Mouse (Mus musculus): ENCODE results near the gene Fbxw10. TPM values are rescaled to one million over a fixed set of nuclear protein-coding genes. Genes with fewer than 3 reads are reported as not detected.

The Fbxw10 gene
- total RNA-seq, 1 experiment from 2014 or later = 1.1 TPM

- DNase-seq = no peak
These were observed 62.9 kb downstream of the Fbxw10 start for GRCm38 (mm10) chr11:62909720-62910306.

DNA sequence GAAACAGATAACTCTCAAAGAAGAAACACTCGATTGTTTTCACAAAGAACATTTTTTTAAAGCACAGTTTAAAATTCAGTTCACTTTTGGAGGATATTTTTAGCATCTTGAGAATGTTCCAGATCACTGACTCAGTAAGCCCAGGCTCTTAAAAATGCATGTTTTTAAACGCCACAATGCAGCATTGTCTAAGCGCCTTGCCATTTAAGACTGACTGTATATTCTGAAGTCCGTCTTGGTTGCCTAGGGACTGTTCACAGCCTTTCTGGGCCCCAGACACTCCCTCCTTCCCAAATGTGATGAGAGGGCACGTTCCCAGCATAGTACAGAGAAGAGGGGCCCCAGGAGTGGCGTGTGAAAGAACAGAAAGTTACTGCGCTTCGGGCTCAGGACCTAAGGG lies 64.5 kb downstream of the Fbxw10 start:
- DNase-seq = no peak

DNA sequence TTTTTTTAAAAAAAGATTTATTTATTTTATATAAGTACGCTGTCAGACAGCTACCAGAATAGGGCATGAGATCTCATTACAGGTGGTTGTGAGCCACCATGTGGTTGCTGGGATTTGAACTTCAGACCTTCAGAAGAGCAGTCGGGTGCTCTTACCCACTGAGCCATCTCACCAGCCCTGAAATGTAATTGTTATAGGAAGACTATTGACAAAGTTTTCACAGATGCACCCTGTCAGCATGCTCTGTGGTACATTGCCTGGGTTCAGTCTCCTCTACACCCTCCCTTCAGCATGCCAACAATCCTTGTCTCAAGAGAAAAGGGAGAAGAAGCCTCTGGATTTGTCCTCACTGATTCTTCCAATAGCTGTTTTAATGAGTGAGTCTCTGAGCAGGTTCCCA lies 66.3 kb downstream of the Fbxw10 start:
- no peak for DNase-seq

- DNase-seq = peak; percentile 21
These were observed 67.7 kb downstream of the Fbxw10 start for GRCm38 (mm10) chr11:62914532-62914931.

GRCm38 (mm10) chr11:62915486-62915885 lies 68.6 kb downstream of the Fbxw10 start:
- no peak for DNase-seq

- no peak for DNase-seq
These were observed 69.9 kb downstream of the Fbxw10 start for GRCm38 (mm10) chr11:62916765-62917164.

DNA sequence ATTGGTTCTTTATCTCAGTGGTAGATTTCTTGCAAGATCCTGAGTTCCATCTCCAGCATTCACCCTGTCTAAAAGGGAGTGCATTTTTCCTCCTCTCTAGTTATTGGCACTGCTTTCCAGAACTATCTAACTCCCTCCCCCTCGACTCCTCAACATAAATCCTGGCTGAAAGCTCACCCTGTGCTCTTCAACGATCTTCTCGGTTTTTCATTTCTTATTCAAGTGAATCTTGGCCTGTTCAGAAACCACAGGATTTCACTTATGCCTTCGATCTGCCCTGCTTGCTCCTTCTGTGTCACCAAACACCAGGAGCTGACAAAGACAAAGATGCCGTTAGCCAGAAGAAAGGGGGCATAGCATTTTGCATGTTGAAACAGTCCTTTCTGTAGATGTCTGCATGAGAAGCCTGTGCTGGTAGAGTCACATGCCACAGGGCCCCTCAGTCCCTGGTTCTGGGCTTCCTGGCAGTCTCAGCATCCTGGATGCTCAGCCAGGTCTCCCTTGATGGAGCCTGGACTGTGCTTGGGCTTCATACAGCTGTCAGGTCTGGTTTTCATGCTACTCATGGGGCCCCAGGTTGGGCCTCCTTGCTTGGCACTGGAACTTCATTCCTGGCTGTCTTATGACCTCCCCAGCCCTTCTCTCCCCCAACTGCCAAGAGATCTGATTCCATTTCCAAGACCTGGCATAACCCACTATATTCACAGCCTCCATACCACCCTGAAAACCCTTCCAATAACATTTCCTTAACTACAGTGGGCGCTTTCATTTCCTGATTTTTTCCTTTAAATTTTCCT lies 73.3 kb downstream of the Fbxw10 start:
- DNase-seq = no peak

DNA sequence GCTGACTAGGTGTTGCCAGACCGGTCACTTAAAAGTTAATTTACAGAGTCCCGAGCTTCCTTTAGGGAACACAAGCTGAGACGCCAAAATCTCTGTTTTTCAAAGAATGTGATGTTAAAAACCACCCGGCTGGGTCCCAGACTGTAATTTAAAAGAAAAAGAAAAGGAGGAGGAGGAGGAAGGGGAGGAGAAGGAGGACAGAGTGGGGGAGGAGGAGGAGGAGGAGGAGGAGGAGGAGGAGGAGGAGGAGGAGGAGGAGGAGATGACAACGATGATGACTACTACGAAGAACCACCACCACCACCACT lies 73.8 kb downstream of the Fbxw10 start:
- no peak for DNase-seq

DNA sequence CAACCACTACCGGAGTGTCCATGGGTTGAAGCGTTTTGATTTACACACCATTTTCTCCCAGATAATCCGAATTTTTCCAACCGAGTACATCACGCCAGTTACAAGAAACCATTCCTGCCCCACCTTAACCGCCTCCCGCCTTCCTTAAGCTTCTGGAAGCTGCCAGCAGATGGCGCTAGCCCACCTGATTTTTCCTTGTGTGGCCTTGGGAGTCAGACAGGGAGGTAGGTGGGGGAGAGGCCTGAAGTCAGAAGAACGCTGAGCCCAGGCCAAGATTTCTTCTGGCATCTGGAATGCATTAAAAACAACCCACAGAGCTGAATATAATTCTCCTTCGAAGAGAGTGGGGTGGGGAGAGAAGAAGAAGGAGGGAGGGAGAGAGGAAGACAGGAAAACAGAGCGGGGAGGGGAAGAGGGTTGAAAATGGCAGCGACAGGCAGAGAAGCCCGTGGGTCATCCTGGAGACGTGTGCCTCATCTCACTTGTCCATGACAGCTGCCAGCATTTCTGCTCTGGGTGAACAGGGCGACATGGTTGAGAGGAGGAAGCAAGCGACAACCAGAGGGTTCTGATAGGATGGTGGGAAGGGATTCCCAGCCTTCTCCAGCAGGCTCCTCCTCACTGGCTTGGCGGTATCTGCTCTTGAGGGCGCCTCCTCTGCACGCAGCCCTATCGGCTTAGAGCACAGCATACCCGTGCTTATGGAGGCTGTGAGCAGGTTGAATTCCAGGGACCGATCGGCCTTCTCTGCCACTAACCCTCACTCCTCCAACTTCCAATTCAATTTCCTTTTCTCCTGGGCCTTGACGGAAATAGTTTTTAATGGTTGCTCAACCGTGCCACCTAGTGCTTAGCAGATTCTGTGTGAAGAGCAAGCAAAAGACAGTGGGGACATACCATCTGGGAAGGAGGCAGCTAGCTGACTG lies 74.4 kb downstream of the Fbxw10 start:
- DNase-seq = peak; percentile 90

DNA sequence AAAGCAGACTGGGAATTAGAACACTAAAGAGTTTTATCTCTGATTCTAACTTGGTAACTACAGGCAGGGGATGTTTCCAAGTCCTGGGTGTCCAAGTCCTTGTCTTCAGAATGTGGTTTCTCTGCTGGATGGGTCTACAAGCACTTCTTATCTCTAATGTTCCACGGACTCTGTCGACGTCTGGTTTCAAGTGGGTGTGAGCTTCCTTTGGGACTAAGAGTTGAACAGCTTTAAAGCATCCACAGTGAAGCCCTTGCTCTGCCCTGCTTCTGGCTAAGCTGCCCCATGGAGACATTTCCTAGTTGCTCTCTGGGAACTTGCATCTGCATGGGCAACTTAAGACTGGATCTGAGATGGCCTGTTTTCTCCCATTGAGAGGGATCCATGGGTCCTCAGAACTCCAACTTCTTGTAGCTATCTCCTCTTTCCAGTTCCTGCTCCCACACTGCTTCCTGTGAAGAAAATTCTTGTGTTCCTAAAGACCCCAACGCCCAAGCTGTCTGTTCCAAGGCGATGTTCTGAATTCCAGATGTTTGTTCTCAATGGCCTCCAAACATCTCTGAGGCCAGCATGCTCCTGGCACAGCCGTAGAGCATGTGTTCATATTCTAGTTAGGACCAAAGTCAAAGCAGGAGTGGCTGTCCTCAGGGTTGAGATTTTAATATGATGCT lies 77.4 kb downstream of the Fbxw10 start:
- DNase-seq = no peak

Other genes starting within 250 kb of the Fbxw10 start
- 37.2 and 44.9 TPM in 2 replicates for gene Lrrc75a, start 198.5 kb upstream of the Fbxw10 start, total RNA-seq (2021)
- gene Mmgt2, start 198.4 kb upstream of the Fbxw10 start, total RNA-seq (2021) = 35.7 and 49.0 TPM in 2 replicates
- gene Zfp287, start 115.2 kb upstream of the Fbxw10 start, total RNA-seq (2021) = 4.4 and 5.4 TPM in 2 replicates
- not detected in 2 replicates for gene Gm10428, start 94.0 kb upstream of the Fbxw10 start, total RNA-seq (2021)
- gene Zfp286, start 57.6 kb upstream of the Fbxw10 start, total RNA-seq (2021) = 2.1 and 2.5 TPM in 2 replicates
- 5.9 and 6.4 TPM in 2 replicates for gene Trim16, start 26.8 kb upstream of the Fbxw10 start, total RNA-seq (2021)
- gene Tvp23b, start 32.4 kb downstream of the Fbxw10 start, total RNA-seq (2021) = 31.4 and 58.5 TPM in 2 replicates
- gene Cdrt4, start 104.1 kb downstream of the Fbxw10 start, total RNA-seq (2021) = not detected in 2 replicates
- gene Tekt3, start 214.6 kb downstream of the Fbxw10 start, total RNA-seq (2021) = 0.18 TPM in 1 of 2 replicates, not detected in the other

Data from adrenal gland, postnatal 25 days (tissue).